Mouse (Mus musculus) monocyte, adult 2 months (primary cell): ENCODE measurements around the gene Aldh1b1.

Experiments used
- DNase-seq, 2 experiments: peaks; one replicate each; pipeline ENCODE4 v3.0.0; 2022; ENCODE audit warnings: low spot score in 2 of 2, low read depth in 1 of 2

Gene Aldh1b1

GRCm38 (mm10) chr4:45783671-45784070, 15.2 kb upstream of the Aldh1b1 start:
- no peak for DNase-seq

- no peak for DNase-seq
Observed at GRCm38 (mm10) chr4:45785959-45786358, 12.9 kb upstream of the Aldh1b1 start.

GRCm38 (mm10) chr4:45786674-45787073, 12.1 kb upstream of the Aldh1b1 start:
- DNase-seq: no peak

- no peak for DNase-seq
Observed at GRCm38 (mm10) chr4:45788446-45789081, 10.3 kb upstream of the Aldh1b1 start.

GRCm38 (mm10) chr4:45789263-45789958, 9.4 kb upstream of the Aldh1b1 start:
- peak in 1 of 2 experiments; percentile 3 for DNase-seq

- no peak for DNase-seq
Observed at GRCm38 (mm10) chr4:45790018-45790417, 8.8 kb upstream of the Aldh1b1 start.

GRCm38 (mm10) chr4:45795191-45795811, 3.5 kb upstream of the Aldh1b1 start:
- no peak for DNase-seq

GRCm38 (mm10) chr4:45796760-45797159, 2.1 kb upstream of the Aldh1b1 start:
- no peak for DNase-seq

GRCm38 (mm10) chr4:45799956-45800537, 1.2 kb downstream of the Aldh1b1 start:
- no peak for DNase-seq

GRCm38 (mm10) chr4:45802900-45803299, 4.1 kb downstream of the Aldh1b1 start:
- no peak for DNase-seq

GRCm38 (mm10) chr4:45808034-45808433, 9.2 kb downstream of the Aldh1b1 start:
- no peak for DNase-seq

- DNase-seq: no peak
Observed at GRCm38 (mm10) chr4:45811250-45811649, 12.4 kb downstream of the Aldh1b1 start.

GRCm38 (mm10) chr4:45815542-45815941, 16.7 kb downstream of the Aldh1b1 start:
- DNase-seq: peak; percentile 16 to 30

- no peak for DNase-seq
Observed at GRCm38 (mm10) chr4:45818814-45819207, 20.0 kb downstream of the Aldh1b1 start.

GRCm38 (mm10) chr4:45819208-45819931, 20.5 kb downstream of the Aldh1b1 start:
- no peak for DNase-seq

- DNase-seq: peak in 1 of 2 experiments; percentile 39
Observed at GRCm38 (mm10) chr4:45820074-45820830, 21.4 kb downstream of the Aldh1b1 start.

- no peak for DNase-seq
Observed at GRCm38 (mm10) chr4:45821995-45822394, 23.2 kb downstream of the Aldh1b1 start.

- DNase-seq: no peak
Observed at GRCm38 (mm10) chr4:45822781-45823575, 24.2 kb downstream of the Aldh1b1 start.

GRCm38 (mm10) chr4:45824049-45824760, 25.4 kb downstream of the Aldh1b1 start:
- no peak for DNase-seq
